Mouse (Mus musculus) embryonic facial prominence, embryonic 15.5 days (tissue): ENCODE measurements around the gene Camk1. TPM values are rescaled to one million over a fixed set of nuclear protein-coding genes. Genes with fewer than 3 reads are reported as not detected.
"Not testable (repeated sequence)": the region's sequence is repeated elsewhere in the genome, so short reads cannot be mapped to it uniquely, and the experiment has no call there.

Source experiments
- ATAC-seq: fragments of 200-750 bp; cut with Nextera tagmentation; 2 replicates; pipeline ENCODE4 v1.8.0; 2017; ENCODE audit warnings: low read depth, moderate TSS enrichment; ENCODE audit not compliant: insufficient number of reproducible peaks, low FRiP score, low TSS enrichment
- H3K27ac ChIP-seq: fragments of 300-500 bp; sonication (generic); replicated peaks from 2 replicates; pipeline ENCODE4 v1.5.1; 2015; ENCODE audit warnings: mild to moderate bottlenecking, inconsistent platforms
- H3K27me3 ChIP-seq: fragments of 300-500 bp; sonication (generic); 2 replicates; pipeline ENCODE4 v1.6.1; 2015; ENCODE audit warnings: inconsistent platforms
- H3K36me3 ChIP-seq: fragments of 300-500 bp; sonication (generic); 2 replicates; pipeline ENCODE4 v1.6.1; 2015; ENCODE audit warnings: mild to moderate bottlenecking, inconsistent platforms
- H3K4me1 ChIP-seq: fragments of 300-500 bp; sonication (generic); 2 replicates; pipeline ENCODE4 v1.6.1; 2015; ENCODE audit warnings: inconsistent platforms
- H3K4me2 ChIP-seq: fragments of 300-500 bp; sonication (generic); replicated peaks from 2 replicates; pipeline ENCODE4 v1.6.1; 2015; ENCODE audit warnings: mild to moderate bottlenecking, inconsistent platforms
- H3K4me3 ChIP-seq: fragments of 300-500 bp; sonication (generic); replicated peaks from 2 replicates; pipeline ENCODE4 v1.5.1; 2015; ENCODE audit warnings: mild to moderate bottlenecking, inconsistent platforms
- H3K9ac ChIP-seq: fragments of 300-500 bp; sonication (generic); 2 replicates; pipeline ENCODE4 v1.6.1; 2015; ENCODE audit warnings: inconsistent platforms
- H3K9me3 ChIP-seq: fragments of 300-500 bp; sonication (generic); replicated peaks from 2 replicates; pipeline ENCODE4 v1.6.1; 2016; ENCODE audit warnings: inconsistent platforms
- WGBS: fragments of 180-500 bp; shearing (Covaris S2); methylation state at CpG from one replicate; pipeline ENCODE4 v1.1.7; 2015; 5-methylcytosine and 5-hydroxymethylcytosine counted together
- polyA plus RNA-seq: library from polyadenylated mRNA; unstranded; fragments of >200 nt; fragmentation: Nextera tagmentation; extraction: Ambion mirVana; gene quantifications from 2 replicates; pipeline ENCODE4 v1.2.1, GENCODE M21; 2015

The Camk1 gene
- polyA plus RNA-seq, 1 experiment from 2014 or later, result 101 TPM

- 80% methylated on average over 14 of the region's 14 CpGs for WGBS
- Histone ChIP-seq H3K4me3 (no peak overlapping the region), H3K27me3 (no peaks in the 10 kb centered on the region), H3K9ac (no peak overlapping the region), H3K36me3 (peaks cover 68% of the 10 kb centered on the region), H3K9me3 (no peaks in the 10 kb centered on the region), H3K4me1 (peaks cover 4% of the 10 kb centered on the region; the same call in 1 of the 2 replicates), H3K27ac (0 out of 2 replicates have a peak overlapping the region, but pooled peaks have one; percentile 22), H3K4me2 (no peak overlapping the region)
- ATAC-seq, result peak; percentile 44; the same call in 1 of the 2 replicates
Observed at GRCm38 (mm10) chr6:113333137-113333950, 10.4 kb downstream of the Camk1 start.

GRCm38 (mm10) chr6:113332734-113333133 is 11.1 kb downstream of the Camk1 start:
- not testable (repeated sequence) for H3K27me3 ChIP-seq, H3K4me3 ChIP-seq, H3K4me2 ChIP-seq, H3K4me1 ChIP-seq, H3K27ac ChIP-seq, H3K9me3 ChIP-seq, ATAC-seq, H3K9ac ChIP-seq
- H3K36me3 ChIP-seq, result peaks cover 62% of the 10 kb centered on the region
- 71% methylated on average over 6 of the region's 6 CpGs for WGBS

- no peak overlapping the region for H3K9ac ChIP-seq
- H3K27ac ChIP-seq, result no peak overlapping the region
- no peaks in the 10 kb centered on the region for H3K9me3 ChIP-seq
- no peak overlapping the region for H3K4me2 ChIP-seq
- no peaks in the 10 kb centered on the region for H3K27me3 ChIP-seq
- H3K4me3 ChIP-seq, result no peak overlapping the region
- 92% methylated on average over 11 of the region's 11 CpGs for WGBS
- H3K36me3 ChIP-seq, result peaks cover 57% of the 10 kb centered on the region
- ATAC-seq, result no peak
- H3K4me1 ChIP-seq, result peaks cover 8% of the 10 kb centered on the region; the same call in 1 of the 2 replicates
Observed at GRCm38 (mm10) chr6:113331721-113332120, 12.1 kb downstream of the Camk1 start.

GRCm38 (mm10) chr6:113330547-113330946 is 13.2 kb downstream of the Camk1 start:
- H3K4me1 ChIP-seq, result peaks cover 16% of the 10 kb centered on the region; the same call in 1 of the 2 replicates
- no peak overlapping the region for H3K4me3 ChIP-seq
- H3K9ac ChIP-seq, result no peak overlapping the region
- H3K9me3 ChIP-seq, result no peaks in the 10 kb centered on the region
- no peak overlapping the region for H3K27ac ChIP-seq
- H3K36me3 ChIP-seq, result peaks cover 47% of the 10 kb centered on the region
- no peaks in the 10 kb centered on the region for H3K27me3 ChIP-seq
- 46% methylated on average over 2 of the region's 2 CpGs for WGBS
- H3K4me2 ChIP-seq, result no peak overlapping the region
- ATAC-seq, result no peak

- Histone ChIP-seq H3K9me3 (no peaks in the 10 kb centered on the region), H3K9ac (no peak overlapping the region), H3K27me3 (no peaks in the 10 kb centered on the region), H3K4me2 (no peak overlapping the region), H3K27ac (no peak overlapping the region), H3K4me3 (no peak overlapping the region), H3K36me3 (peaks cover 41% of the 10 kb centered on the region), H3K4me1 (peaks cover 19% of the 10 kb centered on the region; the same call in 1 of the 2 replicates)
- 90% methylated on average over 1 of the region's 1 CpGs for whole genome bisulfite sequencing
- no peak for ATAC-seq
Observed at GRCm38 (mm10) chr6:113329396-113329795, 14.4 kb downstream of the Camk1 start.

- Histone ChIP-seq H3K4me3 (peak within 1 kb of the TSS; percentile 63), H3K9me3 (no peaks in the 10 kb centered on the region), H3K4me2 (peak within 1 kb of the TSS; percentile 88), H3K27me3 (no peaks in the 10 kb centered on the region), H3K9ac (peak within 1 kb of the TSS; percentile 78), H3K36me3 (peaks cover 51% of the 10 kb centered on the region), H3K4me1 (peaks cover 15% of the 10 kb centered on the region; the same call in 1 of the 2 replicates), H3K27ac (peak within 1 kb of the TSS; percentile 93)
- WGBS, result under 1% methylated on average over 52 of the region's 52 CpGs
- peak; percentile 98 for ATAC-seq
Observed at GRCm38 (mm10) chr6:113326533-113327315, 17.1 kb downstream of the Camk1 start, which contains the start of gene Ogg1. TSS of gene Ogg1 (plus strand) at chr6:113326972.

- Histone ChIP-seq H3K4me3 (no peak overlapping the region), H3K27ac (no peak overlapping the region), H3K4me2 (no peak overlapping the region), H3K4me1 (no peaks in the 10 kb centered on the region), H3K27me3 (no peaks in the 10 kb centered on the region), H3K9me3 (no peaks in the 10 kb centered on the region), H3K9ac (no peak overlapping the region), H3K36me3 (peaks cover 90% of the 10 kb centered on the region)
- no peak for ATAC-seq
- 90% methylated on average over 3 of the region's 3 CpGs for WGBS
Observed at GRCm38 (mm10) chr6:113315972-113316371, 27.8 kb downstream of the Camk1 start.

- peak overlapping the region; percentile 98 for H3K9ac ChIP-seq
- ATAC-seq, result no peak
- peak overlapping the region; percentile 96 for H3K4me2 ChIP-seq
- peak overlapping the region; percentile 100 for H3K4me3 ChIP-seq
- peaks cover 29% of the 10 kb centered on the region for H3K36me3 ChIP-seq
- H3K9me3 ChIP-seq, result no peaks in the 10 kb centered on the region
- H3K4me1 ChIP-seq, result peaks cover 22% of the 10 kb centered on the region
- WGBS, result 31% methylated on average over 5 of the region's 5 CpGs
- no peaks in the 10 kb centered on the region for H3K27me3 ChIP-seq
- H3K27ac ChIP-seq, result peak overlapping the region; percentile 99; the same call in 1 of the 2 replicates
Observed at GRCm38 (mm10) chr6:113308141-113308540, 35.6 kb downstream of the Camk1 start.

- H3K4me3 ChIP-seq, result peak overlapping the region; percentile 100
- H3K4me1 ChIP-seq, result peaks cover 22% of the 10 kb centered on the region
- H3K27me3 ChIP-seq, result no peaks in the 10 kb centered on the region
- peak overlapping the region; percentile 96 for H3K4me2 ChIP-seq
- H3K36me3 ChIP-seq, result peaks cover 24% of the 10 kb centered on the region
- H3K27ac ChIP-seq, result peak overlapping the region; percentile 99
- H3K9ac ChIP-seq, result peak overlapping the region; percentile 98
- no peak for ATAC-seq
- no peaks in the 10 kb centered on the region for H3K9me3 ChIP-seq
- WGBS, result under 1% methylated on average over 32 of the region's 34 CpGs
Observed at GRCm38 (mm10) chr6:113307481-113308121, 36.2 kb downstream of the Camk1 start.

GRCm38 (mm10) chr6:113306986-113307349 is 36.8 kb downstream of the Camk1 start, which contains the start of gene Brpf1:
TSS of gene Brpf1 (plus strand) at chr6:113307137.
- peaks cover 22% of the 10 kb centered on the region for H3K4me1 ChIP-seq
- H3K4me3 ChIP-seq, result peak within 1 kb of the TSS; percentile 100
- H3K9me3 ChIP-seq, result no peaks in the 10 kb centered on the region
- H3K27me3 ChIP-seq, result no peaks in the 10 kb centered on the region
- ATAC-seq, result peak; percentile 63
- H3K27ac ChIP-seq, result peak within 1 kb of the TSS; percentile 99
- H3K9ac ChIP-seq, result peak within 1 kb of the TSS; percentile 98
- H3K4me2 ChIP-seq, result peak within 1 kb of the TSS; percentile 96
- peaks cover 18% of the 10 kb centered on the region for H3K36me3 ChIP-seq
- 0% methylated on average over 32 of the region's 32 CpGs for WGBS
